Mouse (Mus musculus) thymus, adult 18-20 months (tissue): ENCODE results near the gene Ap2a1.

Experiments used
- DNase-seq, 2 experiments: peaks; one replicate each; pipeline ENCODE4 v3.0.0; 2022; ENCODE audit warnings: mixed read lengths in 2 of 2

The Ap2a1 gene

GRCm38 (mm10) chr7:44863982-44864494 lies 65.3 kb downstream of the Ap2a1 start:
- DNase-seq: no peak

GRCm38 (mm10) chr7:44863210-44863609 lies 66.1 kb downstream of the Ap2a1 start:
- DNase-seq: no peak

- no peak for DNase-seq
These were observed 66.9 kb downstream of the Ap2a1 start for GRCm38 (mm10) chr7:44862434-44862833.

GRCm38 (mm10) chr7:44861429-44861816 lies 67.9 kb downstream of the Ap2a1 start:
- no peak for DNase-seq

- DNase-seq: peak in 1 of 2 experiments; percentile 33
These were observed 68.5 kb downstream of the Ap2a1 start for GRCm38 (mm10) chr7:44860576-44861428.

GRCm38 (mm10) chr7:44859896-44860295 lies 69.4 kb downstream of the Ap2a1 start:
- no peak for DNase-seq

GRCm38 (mm10) chr7:44857905-44858304 lies 71.4 kb downstream of the Ap2a1 start:
- peak in 1 of 2 experiments; percentile 56 for DNase-seq

GRCm38 (mm10) chr7:44857042-44857552 lies 72.2 kb downstream of the Ap2a1 start, which contains the start of gene Pnkp:
Gene Pnkp (plus strand): TSS chr7:44857139.
- DNase-seq: peak; percentile 69 to 81

GRCm38 (mm10) chr7:44856265-44856916 lies 72.9 kb downstream of the Ap2a1 start:
- peak in 1 of 2 experiments; percentile 56 for DNase-seq

- peak in 1 of 2 experiments; percentile 44 for DNase-seq
These were observed 74.3 kb downstream of the Ap2a1 start for GRCm38 (mm10) chr7:44855036-44855435.

- DNase-seq: peak; percentile 70 to 77
These were observed 74.8 kb downstream of the Ap2a1 start for GRCm38 (mm10) chr7:44854356-44855031.

GRCm38 (mm10) chr7:44853596-44854355 lies 75.5 kb downstream of the Ap2a1 start:
- DNase-seq: peak in 1 of 2 experiments; percentile 41

- DNase-seq: no peak
These were observed 76.2 kb downstream of the Ap2a1 start for GRCm38 (mm10) chr7:44853065-44853464.

GRCm38 (mm10) chr7:44852259-44853027 lies 76.9 kb downstream of the Ap2a1 start:
- DNase-seq: no peak

- DNase-seq: no peak
These were observed 77.6 kb downstream of the Ap2a1 start for GRCm38 (mm10) chr7:44851625-44852234.

GRCm38 (mm10) chr7:44850789-44851624 lies 78.3 kb downstream of the Ap2a1 start:
- DNase-seq: no peak
